Mouse (Mus musculus): ENCODE measurements around the gene Azin2.

DNA sequence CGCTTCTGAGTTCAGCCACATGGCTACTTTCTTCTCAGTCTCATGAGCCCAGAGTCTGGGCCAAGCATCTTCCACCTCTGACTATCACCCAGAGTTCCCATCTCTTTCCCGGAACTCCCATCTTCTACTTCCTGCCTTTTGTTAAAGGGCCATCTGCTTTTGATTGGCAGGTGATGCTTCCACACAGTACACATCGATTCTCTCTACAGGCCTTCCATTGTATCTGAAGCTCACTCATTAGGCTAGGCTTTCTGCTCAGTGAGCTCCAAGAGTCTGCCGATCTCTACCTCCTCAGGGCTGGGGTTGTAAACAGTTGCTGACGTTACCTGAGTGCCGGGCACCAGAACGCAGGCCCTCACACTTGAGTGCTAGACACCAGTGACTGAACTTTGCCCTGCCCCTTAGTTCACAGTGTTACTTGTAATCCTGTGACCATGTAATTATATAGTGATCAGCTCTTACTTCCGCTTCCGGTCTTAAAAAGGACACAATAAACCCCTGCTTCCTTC, 29.3 kb upstream of the Azin2 start, which contains the start of gene Ak2:
- no peak for TF ChIP-seq CTCF (IDR thresholded peaks at IDR 0.05; ENCODE audit: low read depth)
- TF ChIP-seq EP300 (IDR thresholded peaks at IDR 0.05; ENCODE audit: low read depth): no peak
